Mouse (Mus musculus) E14TG2a.4 (cell line): ENCODE measurements at regions not wholly inside any gene's neighbourhood (a gene's known extent, or its start where the extent isn't known, plus 50 kb on each side); places are given as distances from the start of the nearest gene placed in this dataset.

Source experiments
- CTCF ChIP-seq: conservative IDR thresholded peaks from 2 replicates; pipeline ENCODE4 v1.5.1; 2014; ENCODE audit warnings: low read length
- NANOG ChIP-seq: IDR thresholded peaks from 2 replicates; pipeline ENCODE4 v1.6.1; 2014; ENCODE audit warnings: borderline replicate concordance, low read length, mixed read lengths
- POU5F1 ChIP-seq: IDR thresholded peaks from 2 replicates; pipeline ENCODE4 v1.6.1; 2014; ENCODE audit warnings: low read length, borderline replicate concordance

DNA sequence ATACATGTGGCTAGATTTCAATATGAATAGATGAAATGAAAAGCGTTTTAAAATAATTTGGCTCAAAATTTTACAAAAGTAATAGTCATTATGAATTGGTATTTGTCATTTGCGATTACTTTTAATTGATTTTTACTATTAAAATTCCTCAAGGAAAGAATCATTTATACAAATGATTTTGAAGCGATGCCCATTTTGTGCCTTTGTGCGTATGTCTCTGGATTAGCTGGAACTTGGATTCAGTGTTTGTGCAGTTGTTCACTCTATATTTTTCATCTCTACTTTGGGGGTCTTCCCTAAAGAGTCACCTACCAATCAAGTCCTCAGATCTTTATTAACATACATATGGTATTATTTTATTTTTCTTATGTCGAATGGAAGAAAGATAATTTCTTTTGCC lies 274.3 kb downstream of the Ptprc start:
- TF ChIP-seq POU5F1: no peak
- no peak for TF ChIP-seq CTCF
- no peak for TF ChIP-seq NANOG
